Mouse (Mus musculus) right cerebral cortex, postnatal 4 days (tissue): ENCODE measurements at regions not wholly inside any gene's neighbourhood (a gene's known extent, or its start where the extent isn't known, plus 50 kb on each side); places are given as distances from the start of the nearest gene placed in this dataset.

Experiments used
- DNase-seq: peaks from one replicate; pipeline ENCODE4 v3.0.0-alpha.2; 2022

- no peak for DNase-seq
Measured at GRCm38 (mm10) chr5:74121861-74122630, 53.8 kb upstream of the Usp46 start.

- DNase-seq, result peak; percentile 41
Measured at GRCm38 (mm10) chr5:74126015-74126896, 58.0 kb upstream of the Usp46 start.

- no peak for DNase-seq
Measured at GRCm38 (mm10) chr5:74127518-74127917, 59.3 kb upstream of the Usp46 start.

- no peak for DNase-seq
Measured at GRCm38 (mm10) chr5:74129636-74130035, 61.4 kb upstream of the Usp46 start.

- DNase-seq, result no peak
Measured at GRCm38 (mm10) chr5:74132671-74133070, 62.4 kb upstream of the Rasl11b start.

- DNase-seq, result no peak
Measured at GRCm38 (mm10) chr5:74136377-74136776, 58.7 kb upstream of the Rasl11b start.

- no peak for DNase-seq
Measured at GRCm38 (mm10) chr5:74136868-74137439, 58.1 kb upstream of the Rasl11b start.

- DNase-seq, result no peak
Measured at GRCm38 (mm10) chr5:74143994-74144393, 51.1 kb upstream of the Rasl11b start.

GRCm38 (mm10) chr5:74144765-74145164, 50.3 kb upstream of the Rasl11b start:
- DNase-seq, result no peak
